Mouse (Mus musculus): Measurements from ENCODE around the gene Kcnj15.

The Kcnj15 gene

DNA sequence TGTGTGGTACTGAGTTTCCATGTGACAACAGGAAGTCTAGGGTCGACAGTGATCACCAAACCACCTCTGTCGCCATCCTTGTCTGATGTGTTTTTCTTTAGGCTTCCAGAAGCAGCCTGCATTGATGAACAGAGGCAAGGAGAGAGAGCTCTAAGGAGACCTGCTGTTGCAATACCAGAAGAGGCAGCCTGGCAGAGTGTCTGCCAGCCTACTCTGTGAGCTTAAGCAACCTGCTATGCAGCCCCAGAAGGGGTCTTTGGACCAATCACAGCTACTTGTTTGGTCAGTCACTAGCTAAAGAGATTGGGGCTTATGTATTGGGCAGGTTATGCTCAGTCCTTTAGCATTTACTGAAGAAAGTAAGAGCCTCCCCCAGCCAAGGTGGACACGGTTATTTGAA lies 11.9 kb upstream of the Kcnj15 start:
- no peak for DNase-seq (ENCODE audit: low read depth, low spot score)

DNA sequence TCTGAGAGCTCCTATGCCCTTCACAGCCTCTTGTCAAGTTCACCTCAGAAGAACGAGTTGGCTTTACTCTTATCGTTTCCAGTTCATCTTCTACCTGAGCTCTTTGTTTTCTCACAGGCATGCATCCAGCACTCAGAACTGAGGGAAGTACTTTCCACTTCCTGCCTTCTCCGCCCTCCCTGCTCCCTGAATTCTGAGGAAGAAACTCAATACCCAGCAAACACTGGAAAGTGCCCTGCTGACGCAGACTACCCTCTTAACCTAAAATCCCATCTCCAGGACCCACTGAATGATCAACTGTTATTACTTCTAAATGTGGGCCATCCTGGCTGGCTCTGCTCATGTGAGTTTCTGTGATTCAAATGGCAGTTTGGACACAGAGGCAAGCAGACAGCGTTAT lies 8.7 kb upstream of the Kcnj15 start:
- no peak for DNase-seq (ENCODE audit: low read depth, low spot score)

DNA sequence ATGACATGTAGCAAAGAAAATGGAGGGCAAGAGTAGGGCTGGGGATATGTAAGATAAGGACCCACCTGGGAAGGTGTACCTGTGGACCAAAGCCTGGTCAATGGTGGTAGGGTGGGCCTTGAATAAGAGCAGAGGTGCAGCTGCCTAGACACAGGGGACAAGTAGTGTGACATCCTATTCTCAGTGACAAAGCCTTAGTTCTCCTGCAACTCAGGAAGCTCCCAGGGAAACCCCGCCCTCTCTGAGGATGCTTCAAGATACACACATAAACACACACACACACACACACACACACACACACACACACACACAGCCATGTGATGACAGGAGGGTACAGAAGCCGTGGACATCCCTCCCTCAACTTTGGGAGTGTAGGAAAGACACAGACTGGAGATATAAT lies 710 bp upstream of the Kcnj15 start:
- no peak for DNase-seq (ENCODE audit: low read depth, low spot score)

DNA sequence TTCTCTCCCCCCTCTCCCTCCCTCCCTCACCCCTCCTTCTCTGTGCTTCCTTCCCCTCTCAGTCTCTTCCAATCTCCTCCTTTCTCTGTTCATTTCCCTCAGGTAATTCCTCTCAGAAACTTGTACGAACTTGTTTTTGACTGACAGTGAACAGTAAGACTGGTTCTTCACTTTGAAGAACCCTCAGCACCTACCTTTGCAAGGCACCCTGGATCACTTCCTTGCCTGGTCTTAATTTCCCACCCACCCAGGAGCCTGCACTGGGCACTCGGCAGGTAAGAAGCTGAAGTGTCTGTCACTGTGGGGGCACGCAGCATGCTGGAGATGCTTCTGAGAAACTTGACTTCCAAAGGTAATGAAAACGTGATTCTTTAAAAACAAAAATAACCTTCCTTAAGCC lies 742 bp downstream of the Kcnj15 start:
- DNase-seq (ENCODE audit: low read depth, low spot score), result no peak

DNA sequence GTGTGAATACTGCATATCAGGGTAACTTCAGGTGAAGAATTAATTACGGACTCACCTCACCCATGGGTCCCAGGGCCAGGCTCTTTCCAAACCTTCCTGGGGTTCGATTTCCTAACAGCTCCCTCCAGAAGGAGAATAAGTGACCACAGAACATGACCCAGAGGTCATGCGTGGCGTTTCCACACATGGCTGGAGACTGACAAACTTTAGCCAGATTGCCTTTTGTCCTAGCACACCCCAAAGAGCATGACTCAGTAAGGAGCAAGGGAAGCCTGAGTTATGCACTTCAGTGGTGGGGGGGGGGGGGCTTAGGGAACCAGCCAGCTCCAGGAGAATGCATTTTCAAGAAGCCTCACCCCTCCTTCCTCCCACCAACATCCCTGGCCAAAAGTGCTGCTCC lies 2.1 kb downstream of the Kcnj15 start:
- no peak for DNase-seq (ENCODE audit: low read depth, low spot score)

DNA sequence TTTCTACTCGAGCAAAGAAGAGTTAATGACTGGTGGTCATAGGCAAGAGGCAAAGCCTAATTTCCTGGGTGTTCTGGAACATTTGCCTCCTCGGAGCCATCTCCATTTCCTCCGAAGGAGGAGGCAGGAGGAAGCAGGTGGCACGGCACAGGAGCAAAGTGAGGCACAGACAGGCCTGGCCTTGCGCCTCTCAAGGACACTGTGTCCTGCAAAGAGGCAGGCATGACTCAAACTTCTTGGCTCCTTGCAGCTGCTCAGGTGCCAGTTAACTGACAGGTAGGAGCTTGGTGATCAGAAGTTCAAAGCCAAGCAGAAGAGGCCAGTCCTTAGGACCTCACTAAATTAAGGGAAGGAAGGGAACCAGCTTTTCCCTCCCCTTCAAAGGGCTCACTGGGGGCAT lies 3.3 kb downstream of the Kcnj15 start:
- DNase-seq (ENCODE audit: low read depth, low spot score), result no peak

DNA sequence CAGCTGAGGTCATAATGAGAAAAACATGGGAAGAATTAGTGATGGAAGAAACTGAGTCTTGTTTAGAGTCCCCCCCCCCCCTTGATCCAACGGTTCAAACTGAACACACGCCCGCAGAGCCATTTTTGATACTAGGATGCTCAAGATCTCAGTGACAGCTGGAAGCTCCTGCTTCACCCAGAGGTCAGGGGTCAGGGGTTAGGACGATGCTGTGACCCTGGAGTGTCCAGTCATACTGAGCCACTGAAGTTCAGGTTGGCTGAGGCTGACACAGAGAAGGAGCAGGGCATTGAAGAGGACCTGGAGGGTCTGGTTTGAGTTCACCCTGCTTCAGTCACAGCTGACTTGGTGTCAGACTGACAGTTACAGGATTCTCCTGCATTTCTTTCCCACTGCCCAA lies 4.4 kb downstream of the Kcnj15 start:
- DNase-seq (ENCODE audit: low read depth, low spot score), result no peak

DNA sequence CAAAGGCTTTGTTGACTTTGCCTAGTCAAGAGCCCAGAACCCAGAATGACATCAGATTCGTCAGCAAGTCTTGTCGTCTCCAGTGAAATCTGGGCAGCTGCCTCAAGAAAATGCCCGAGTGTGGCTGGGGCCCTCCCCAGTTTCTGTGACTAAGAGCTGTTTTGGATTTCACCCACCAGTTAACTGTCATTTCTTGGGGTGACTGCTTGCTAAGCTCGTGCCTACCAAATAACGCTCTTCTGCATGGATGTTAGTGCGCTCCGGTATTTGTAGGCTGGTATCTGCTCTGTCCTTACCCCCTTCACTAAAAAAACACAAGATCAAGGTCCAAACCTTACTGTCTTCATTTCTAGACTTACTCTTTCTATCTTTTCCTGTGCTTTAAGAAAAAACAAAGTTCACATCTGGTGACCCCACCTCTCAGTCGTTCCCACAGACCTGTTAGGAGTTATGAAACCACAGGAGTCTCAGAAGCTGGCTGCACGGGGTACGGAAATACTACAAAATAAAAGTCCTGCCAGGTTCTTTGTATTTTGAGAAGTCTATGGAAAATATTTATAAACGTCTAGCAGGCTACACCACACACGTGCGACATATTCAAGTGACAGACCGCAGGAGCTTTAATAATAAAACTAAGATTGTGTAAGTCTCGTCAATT lies 5.5 kb downstream of the Kcnj15 start:
- DNase-seq (ENCODE audit: low read depth, low spot score), result no peak

DNA sequence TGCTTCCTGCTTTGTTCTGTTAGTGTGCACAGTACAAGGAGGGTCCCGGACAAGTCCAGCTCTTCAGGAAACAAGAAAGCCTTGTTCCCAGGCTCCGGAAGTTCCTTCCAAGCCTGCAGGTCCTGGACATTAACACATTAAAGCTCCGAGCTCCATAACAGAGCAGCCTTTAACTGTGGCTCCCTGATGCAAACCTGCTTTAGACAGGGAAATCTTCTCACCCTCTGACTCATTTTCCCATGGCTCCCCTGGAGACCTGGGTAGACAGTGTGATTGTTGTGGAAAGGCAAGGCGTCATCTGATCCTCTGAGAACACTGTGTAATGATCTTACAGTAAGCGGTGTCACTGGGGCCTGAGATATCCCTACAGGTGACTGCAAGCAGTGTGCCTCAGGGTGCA lies 7.0 kb downstream of the Kcnj15 start:
- no peak for DNase-seq (ENCODE audit: low read depth, low spot score)

DNA sequence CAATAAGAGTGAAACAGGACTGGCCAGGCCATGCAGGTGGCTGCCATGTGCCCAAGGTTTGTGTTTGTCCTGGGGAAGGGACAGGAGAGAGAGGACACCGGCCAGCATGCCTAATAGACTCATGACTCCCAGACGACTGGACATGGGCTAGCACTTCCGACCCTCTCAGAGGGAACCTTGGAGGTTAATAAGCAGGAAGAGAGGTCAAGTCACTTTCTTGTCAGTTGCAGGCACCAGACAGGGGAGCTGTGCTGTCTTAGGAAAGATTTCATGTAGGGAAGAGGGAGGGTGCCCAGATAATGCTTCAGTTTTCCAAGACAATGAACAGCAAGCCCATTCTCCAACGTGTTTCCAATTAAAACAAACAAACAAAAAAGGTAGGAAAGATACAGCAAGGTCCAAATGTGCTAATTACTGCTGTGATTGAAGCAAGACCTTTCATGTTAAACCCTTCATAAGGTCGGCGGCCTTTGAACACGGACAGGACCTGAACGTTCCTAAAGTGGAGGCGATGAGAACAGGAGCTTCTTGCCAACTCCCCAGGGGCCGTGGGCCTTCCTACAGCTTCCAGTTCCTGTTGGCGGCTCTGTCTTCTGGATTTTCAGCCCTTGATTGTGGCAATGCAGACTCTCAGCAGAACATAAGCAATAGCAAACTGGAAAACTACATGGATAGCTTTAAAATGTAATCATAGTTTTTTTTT lies 10.3 kb downstream of the Kcnj15 start:
- DNase-seq (ENCODE audit: low read depth, low spot score), result no peak

DNA sequence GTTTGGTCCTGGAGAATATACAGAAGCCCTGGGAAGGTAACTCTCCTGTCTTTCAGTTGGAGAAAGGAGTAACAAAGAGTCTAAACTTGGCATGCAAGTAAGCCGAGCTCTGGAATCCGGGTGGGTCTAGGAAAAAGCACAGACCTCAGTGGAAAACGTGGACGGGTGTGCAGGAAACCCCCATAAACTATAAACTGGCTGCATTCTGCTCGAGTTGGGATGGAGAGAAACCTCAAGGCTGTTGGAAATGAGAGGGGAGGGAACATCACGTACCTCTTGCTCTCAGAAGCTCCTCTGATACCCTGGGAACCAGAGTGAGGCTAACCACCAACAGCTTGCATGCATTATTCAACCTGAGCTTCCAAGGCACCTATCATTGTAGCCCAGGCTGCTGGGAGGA lies 12.3 kb downstream of the Kcnj15 start:
- DNase-seq (ENCODE audit: low read depth, low spot score), result no peak

DNA sequence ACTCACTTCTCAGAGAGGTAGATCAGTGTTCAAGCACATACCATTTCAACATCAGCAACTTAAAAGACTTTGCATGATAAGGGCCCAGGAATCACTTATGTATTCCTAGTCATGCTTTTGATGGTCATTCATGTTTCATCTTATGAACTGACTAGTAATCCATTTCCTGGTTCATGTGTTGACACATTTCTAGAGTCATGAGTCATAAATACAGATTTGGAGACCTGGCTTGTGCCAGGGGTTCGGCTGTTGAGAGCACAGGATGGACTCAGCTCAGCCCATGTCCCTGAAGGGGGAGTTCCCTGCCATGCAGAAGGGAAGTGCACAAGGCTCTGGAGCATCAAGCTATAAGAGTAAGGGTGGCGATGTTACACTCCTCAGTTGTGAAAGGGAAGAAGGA lies 15.7 kb downstream of the Kcnj15 start:
- DNase-seq (ENCODE audit: low read depth, low spot score), result no peak

DNA sequence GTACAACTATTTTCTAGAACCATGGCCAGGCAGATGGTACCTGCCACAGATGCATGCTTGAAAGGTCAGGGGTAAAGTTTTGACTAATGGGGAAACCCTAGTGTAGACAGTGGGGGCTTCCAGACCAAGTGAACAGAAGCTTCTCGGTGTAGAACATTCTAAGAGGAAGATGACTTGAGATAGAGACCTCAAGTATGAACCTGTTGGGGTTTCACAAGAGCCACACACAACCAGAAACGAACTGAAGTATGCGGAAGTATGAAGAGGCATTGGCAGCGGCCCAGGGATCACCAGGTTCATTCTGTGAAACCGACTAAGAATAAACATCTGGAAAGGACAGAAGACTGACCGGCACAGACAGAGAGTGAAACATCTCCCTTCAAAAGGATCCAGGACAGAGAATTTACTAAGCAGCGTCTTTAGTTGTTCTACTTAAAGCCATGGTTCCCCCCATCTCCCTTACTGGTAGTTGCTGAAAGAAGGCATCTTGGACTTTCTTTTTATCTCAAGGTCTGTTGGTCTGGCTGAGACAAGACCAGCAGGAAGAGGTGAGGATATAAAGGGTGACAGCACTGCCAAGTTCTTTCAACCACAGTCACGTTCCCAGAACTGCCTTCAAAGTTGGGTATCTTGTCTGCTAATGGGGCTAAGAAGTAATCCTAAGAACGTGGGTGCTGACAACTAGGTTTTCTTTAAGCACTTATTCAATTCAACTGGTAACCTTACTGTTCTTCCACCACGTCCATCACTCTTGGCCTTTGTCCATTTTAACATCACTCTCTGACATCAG lies 18.6 kb downstream of the Kcnj15 start:
- DNase-seq (ENCODE audit: low read depth, low spot score), result no peak

DNA sequence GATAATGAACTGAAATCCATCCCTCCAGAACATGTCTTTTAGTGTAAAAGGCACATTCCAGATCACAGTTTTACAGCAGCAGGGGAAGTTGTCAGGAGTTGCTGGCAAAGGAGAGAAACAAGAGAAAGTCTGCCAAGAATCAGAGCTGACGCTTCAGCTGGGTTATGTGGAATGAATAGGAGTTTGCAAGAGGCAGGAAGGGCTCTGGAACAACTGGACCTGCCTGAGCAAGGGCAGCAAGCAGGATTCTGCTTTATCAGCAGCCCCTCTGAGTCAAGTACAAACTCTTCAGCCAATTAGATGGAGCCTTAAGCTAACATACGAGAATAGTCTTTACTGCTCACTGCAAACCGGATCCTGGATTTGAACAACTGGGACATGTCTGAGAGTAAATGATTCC lies 21.7 kb downstream of the Kcnj15 start:
- DNase-seq (ENCODE audit: low read depth, low spot score), result no peak

DNA sequence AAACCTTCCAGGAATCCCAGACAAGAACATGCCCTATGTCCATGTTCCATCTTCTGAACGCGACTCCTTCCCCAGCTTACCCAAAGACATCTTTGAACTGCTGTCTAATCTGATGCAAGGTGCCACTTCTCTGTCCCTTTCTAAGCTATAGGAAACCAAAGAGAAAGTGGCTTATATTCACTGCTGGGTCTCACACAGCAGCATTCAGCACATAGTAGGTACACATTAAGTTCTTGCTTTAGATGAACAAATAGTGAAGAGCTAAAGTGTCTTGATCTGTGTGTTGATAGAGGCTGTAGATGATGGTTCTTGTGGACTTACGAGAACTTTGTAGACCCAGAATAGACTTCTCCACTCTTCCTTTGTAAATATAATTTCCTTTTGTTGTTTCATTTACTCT lies 23.0 kb downstream of the Kcnj15 start:
- no peak for DNase-seq (ENCODE audit: low read depth, low spot score)

DNA sequence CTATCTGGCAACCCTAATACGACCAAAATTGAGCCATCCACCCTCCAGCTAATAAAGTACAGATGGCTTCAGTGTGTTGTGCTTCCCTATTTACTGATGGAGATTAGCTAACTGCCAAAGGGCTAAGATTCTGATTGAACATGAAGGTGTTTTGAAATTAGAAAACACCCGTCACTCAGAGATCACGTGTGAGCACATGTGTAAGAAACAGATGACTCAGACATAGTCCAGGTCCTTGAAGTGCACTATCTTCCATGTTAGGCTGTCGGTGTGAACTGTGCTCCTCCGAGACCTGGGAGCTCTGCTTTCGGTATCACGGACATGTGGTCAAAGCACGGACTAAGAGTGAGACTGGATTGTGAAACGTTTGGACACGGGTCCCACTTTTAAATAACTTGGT lies 26.0 kb downstream of the Kcnj15 start:
- DNase-seq (ENCODE audit: low read depth, low spot score), result no peak

DNA sequence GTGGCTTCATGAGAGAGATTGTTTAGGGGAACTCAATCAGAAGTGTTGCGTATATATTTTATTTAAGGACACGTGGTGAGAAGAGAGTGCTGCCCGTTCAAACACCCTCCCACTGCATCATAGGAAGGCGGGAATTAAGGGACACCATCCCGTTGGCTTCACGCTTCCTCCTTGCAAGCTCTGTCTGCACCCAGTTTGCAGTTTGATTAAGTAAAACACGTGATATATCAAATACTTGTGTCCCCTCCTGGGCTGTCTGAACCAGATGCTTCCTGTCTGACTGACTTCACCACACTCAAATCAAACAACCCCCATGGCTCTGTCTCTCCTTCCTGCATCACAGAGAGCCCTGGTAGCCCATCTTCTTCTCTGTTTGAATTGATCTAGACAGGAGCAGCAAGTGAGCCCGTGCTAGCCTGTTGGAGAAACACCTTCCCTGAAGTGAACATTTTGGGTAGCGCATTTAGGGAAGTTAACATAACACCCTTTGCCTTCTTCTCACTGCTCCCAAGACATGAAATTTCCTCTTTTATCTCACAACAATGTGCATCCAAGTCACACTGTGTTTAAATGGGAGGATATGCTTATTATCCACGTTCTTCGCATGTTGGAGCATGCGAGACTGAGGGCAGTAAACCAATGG lies 26.8 kb downstream of the Kcnj15 start:
- no peak for DNase-seq (ENCODE audit: low read depth, low spot score)

DNA sequence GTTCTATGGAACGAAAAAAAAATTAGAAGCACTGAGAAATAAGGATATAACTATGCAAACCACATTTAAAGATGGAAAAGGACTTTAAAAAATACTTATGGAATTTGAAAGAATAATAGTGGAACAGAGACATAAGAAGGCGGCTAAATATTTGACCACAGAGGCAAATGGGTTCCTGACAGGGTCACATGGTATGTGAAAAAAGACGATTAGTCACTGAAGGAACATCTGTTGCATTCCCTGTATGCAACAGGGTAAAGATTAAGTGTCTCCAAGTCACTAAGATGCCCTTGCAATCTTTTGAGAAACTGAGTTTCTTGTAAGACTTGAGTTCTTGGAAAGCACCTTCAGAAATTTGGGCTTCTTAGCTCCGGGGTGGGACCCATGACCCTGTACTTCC lies 27.7 kb downstream of the Kcnj15 start:
- no peak for DNase-seq (ENCODE audit: low read depth, low spot score)

DNA sequence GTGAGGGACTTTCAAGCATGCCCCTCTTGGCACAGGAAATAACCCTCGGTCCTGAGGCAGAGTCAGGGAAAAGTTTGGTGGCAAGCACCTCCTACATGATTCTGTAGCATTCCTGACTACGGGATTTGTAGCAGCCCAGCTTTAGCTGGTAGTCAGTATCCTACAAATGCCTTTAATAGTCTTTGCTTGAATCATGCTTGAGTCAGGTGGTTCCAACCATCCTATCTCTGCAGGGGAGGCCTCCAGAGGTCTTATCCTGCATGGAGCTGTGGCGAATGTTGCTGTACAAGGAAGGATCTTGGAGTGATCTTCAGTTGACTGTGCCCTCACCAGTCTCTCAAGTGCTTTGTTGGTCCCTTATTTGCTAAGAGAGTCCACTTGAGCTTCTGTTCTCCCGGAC lies 28.4 kb downstream of the Kcnj15 start:
- DNase-seq (ENCODE audit: low read depth, low spot score), result no peak

DNA sequence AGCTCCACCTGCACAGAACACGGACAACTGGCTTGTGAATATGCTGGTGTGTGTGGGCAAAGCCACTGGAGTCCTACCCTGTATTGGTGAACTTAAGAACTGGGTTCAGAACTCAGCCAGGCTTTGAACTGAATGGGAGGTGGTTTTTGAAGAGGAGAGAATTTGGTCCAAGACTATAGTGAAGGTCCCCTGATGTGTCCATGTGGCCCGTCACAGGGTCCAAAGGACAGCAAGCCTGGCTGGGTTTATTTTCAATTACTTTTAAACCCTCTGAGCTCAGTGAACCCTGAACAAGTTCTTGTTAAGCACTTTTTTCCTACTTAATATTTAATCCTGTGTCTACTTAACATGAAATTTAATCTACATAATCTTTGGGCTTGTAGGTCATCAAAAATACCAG lies 30.3 kb downstream of the Kcnj15 start:
- DNase-seq (ENCODE audit: low read depth, low spot score), result no peak

DNA sequence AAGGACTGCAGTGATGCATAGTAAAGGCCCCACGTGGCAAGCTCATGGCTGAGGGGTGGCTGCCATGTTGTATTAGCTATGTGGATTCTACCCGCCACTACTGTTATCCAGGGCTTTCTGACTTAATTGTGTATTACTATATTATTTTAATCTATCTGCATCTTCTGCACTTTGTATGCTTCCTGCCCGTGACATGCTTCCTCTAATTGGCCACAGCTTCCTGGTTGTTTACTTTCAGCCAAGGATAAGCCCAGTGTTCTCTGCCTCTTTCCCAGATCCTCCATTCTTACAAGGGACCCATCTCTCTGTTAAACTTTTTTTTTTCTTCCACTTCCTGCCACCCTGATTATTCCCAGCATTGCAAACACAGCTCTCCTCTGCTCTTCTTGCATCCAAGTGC lies 32.0 kb downstream of the Kcnj15 start:
- DNase-seq (ENCODE audit: low read depth, low spot score), result no peak

DNA sequence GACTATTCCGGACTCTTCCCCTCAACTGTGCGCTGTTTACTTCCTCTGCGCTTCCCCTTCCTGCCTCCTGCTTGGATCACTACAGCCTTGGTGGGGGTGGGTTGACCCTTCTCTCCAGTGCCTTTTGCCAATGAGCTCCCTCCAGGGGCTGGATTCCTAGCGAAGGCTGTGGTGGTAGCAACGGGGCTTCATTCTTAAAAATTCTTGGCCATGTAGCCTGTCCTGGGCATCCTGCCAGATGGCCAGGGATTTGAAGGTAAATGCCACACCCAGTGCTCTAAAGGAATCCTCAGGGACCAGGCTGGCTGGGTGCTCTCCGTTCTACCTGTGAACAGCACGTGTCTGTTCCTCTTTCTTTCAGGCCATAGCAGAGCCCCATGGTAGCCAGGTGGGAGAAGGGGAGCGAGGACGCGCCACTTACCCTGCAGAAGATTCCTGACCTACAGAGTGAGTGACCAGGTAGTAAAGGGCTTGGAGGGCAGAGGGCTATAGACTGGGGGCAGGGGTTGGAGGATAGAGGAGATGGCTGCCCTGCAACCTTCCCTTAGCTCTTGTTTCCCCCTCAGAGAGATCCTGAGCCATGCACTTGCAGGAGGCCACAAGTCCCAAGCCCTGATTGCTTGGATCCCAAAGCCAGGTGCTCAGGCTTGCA lies 34.2 kb downstream of the Kcnj15 start:
- no peak for DNase-seq (ENCODE audit: low read depth, low spot score)

All from retina, postnatal 7 days (tissue).